Mouse (Mus musculus): Measurements from ENCODE around the gene Nt5m. TPM values are rescaled to one million over a fixed set of nuclear protein-coding genes. Genes with fewer than 3 reads are reported as not detected.

The Nt5m gene
- total and polyA plus RNA-seq, 3 experiments = 26.6 to 29.1 TPM; not detected in 1

GRCm38 (mm10) chr11:59899711-59900685, 60.8 kb downstream of the Nt5m start (continued):
- TF ChIP-seq CHD1 (IDR thresholded peaks at IDR 0.05; ENCODE audit: low read depth, low read length) = no peak
- no peak for TF ChIP-seq BHLHE40 (IDR thresholded peaks at IDR 0.05; ENCODE audit: borderline replicate concordance, low read depth, low read length)
- TF ChIP-seq KAT2A (conservative IDR thresholded peaks at IDR 0.05; ENCODE audit: low read depth, low read length) = no peak
- no peak for TF ChIP-seq USF1 (IDR thresholded peaks at IDR 0.05; ENCODE audit: low read depth, low read length)
- no peak for TF ChIP-seq JUND (IDR thresholded peaks at IDR 0.05; ENCODE audit: low read depth, low read length)

GRCm38 (mm10) chr11:59900995-59901394, 61.7 kb downstream of the Nt5m start:
- Histone ChIP-seq H3K4me3 (ENCODE audit: control insufficient read depth in 1 of 2, insufficient read depth in 1 of 2, low read depth in 2 of 2, low read length in 2 of 2) (no peak overlapping the region), H3K36me3 (ENCODE audit: control insufficient read depth in 1 of 2, insufficient read depth in 2 of 2, low read length in 2 of 2) (peaks cover 0 to 2% of the 10 kb centered on the region in 2 experiments; a peak in 1 of 4 replicates), H3K27ac (ENCODE audit: control insufficient read depth, low read depth, low read length) (no peak overlapping the region), H3K9me3 (replicated peaks; ENCODE audit: insufficient read depth, low read length) (no peaks in the 10 kb centered on the region), H3K9ac (ENCODE audit: control insufficient read depth, low read depth, low read length, poor library complexity, severe bottlenecking) (no peak overlapping the region), H3K27me3 (ENCODE audit: control insufficient read depth in 1 of 2, insufficient read depth in 2 of 2, low read length in 2 of 2) (no peaks in the 10 kb centered on the region), H3K4me1 (ENCODE audit: control insufficient read depth in 1 of 2, insufficient read depth in 2 of 2, low read length in 2 of 2) (peaks cover 0 to 12% of the 10 kb centered on the region in 2 experiments; a peak in 2 of 4 replicates), H3K79me2 (ENCODE audit: control insufficient read depth, insufficient read depth, low read length, poor library complexity) (no peaks in the 10 kb centered on the region)
- no peak for DNase-seq (ENCODE audit: low read depth, low spot score)
- no peak for TF ChIP-seq CHD1 (IDR thresholded peaks at IDR 0.05; ENCODE audit: low read depth, low read length)
- TF ChIP-seq GABPA (IDR thresholded peaks at IDR 0.05; ENCODE audit: low read depth, low read length) = no peak
- no peak for TF ChIP-seq ETS1 (IDR thresholded peaks at IDR 0.05; ENCODE audit: low read depth, low read length)
- no peak for TF ChIP-seq MAFK (IDR thresholded peaks at IDR 0.05; ENCODE audit: borderline replicate concordance, low read depth, low read length)
- TF ChIP-seq ZKSCAN1 (IDR thresholded peaks at IDR 0.05; ENCODE audit: low read depth, low read length) = no peak
- TF ChIP-seq TCF12 (IDR thresholded peaks at IDR 0.05; ENCODE audit: low read depth, low read length) = no peak
- TF ChIP-seq UBTF (IDR thresholded peaks at IDR 0.05; ENCODE audit: borderline replicate concordance, insufficient read depth, low read depth, low read length) = no peak
- TF ChIP-seq POLR2A (IDR thresholded peaks at IDR 0.05; ENCODE audit: control insufficient read depth in 1 of 2, insufficient read depth in 1 of 2, low read depth in 1 of 2, low read length in 2 of 2, poor library complexity in 1 of 2) = no peak
- TF ChIP-seq TBP (IDR thresholded peaks at IDR 0.05; ENCODE audit: low read depth, low read length) = no peak
- no peak for TF ChIP-seq MAZ (IDR thresholded peaks at IDR 0.05; ENCODE audit: low read depth, low read length)
- no peak for TF ChIP-seq MEF2A (IDR thresholded peaks at IDR 0.05; ENCODE audit: extremely low read depth, insufficient replicate concordance, low read depth, low read length, poor library complexity, severe bottlenecking)
- no peak for TF ChIP-seq NRF1 (IDR thresholded peaks at IDR 0.05; ENCODE audit: insufficient read depth, low read depth, low read length, poor library complexity, severe bottlenecking)
- TF ChIP-seq ZC3H11A (IDR thresholded peaks at IDR 0.05; ENCODE audit: low read depth, low read length) = no peak

All from MEL (cell line).